Mouse (Mus musculus) hindbrain, postnatal 0 days (tissue): Measurements from ENCODE around the gene Naaladl2. TPM values are rescaled to one million over a fixed set of nuclear protein-coding genes. Genes with fewer than 3 reads are reported as not detected.

Experiments used
- ATAC-seq: fragments of 200-750 bp; cut with Nextera tagmentation; 2 replicates; pipeline ENCODE4 v1.8.0; 2017; ENCODE audit warnings: mild to moderate bottlenecking, moderate TSS enrichment, moderate library complexity
- DNase-seq: peaks from one replicate; pipeline ENCODE4 v3.0.0-alpha.2; 2015; ENCODE audit warnings: low spot score
- H3K27ac ChIP-seq: fragments of 300-500 bp; sonication (generic); 2 replicates; pipeline ENCODE4 v1.5.1; 2014; ENCODE audit warnings: mild to moderate bottlenecking
- H3K27me3 ChIP-seq: fragments of 300-500 bp; sonication (generic); 2 replicates; pipeline ENCODE4 v1.6.1; 2014; ENCODE audit warnings: low read length, mixed read lengths; ENCODE audit not compliant: insufficient read depth
- H3K36me3 ChIP-seq: fragments of 300-500 bp; sonication (generic); 2 replicates; pipeline ENCODE4 v1.6.1; 2014; ENCODE audit warnings: low read length, mixed read lengths; ENCODE audit not compliant: insufficient read depth
- H3K4me1 ChIP-seq: fragments of 300-500 bp; sonication (generic); 2 replicates; pipeline ENCODE4 v1.6.1; 2014; ENCODE audit warnings: antibody characterized with exemption, low read length, mixed read lengths; ENCODE audit not compliant: insufficient read depth
- H3K4me2 ChIP-seq: fragments of 300-500 bp; sonication (generic); 2 replicates; pipeline ENCODE4 v1.6.1; 2014; ENCODE audit warnings: low read depth, mild to moderate bottlenecking, low read length, moderate library complexity, mixed read lengths
- H3K4me3 ChIP-seq: fragments of 300-500 bp; sonication (generic); 2 replicates; pipeline ENCODE4 v1.5.1; 2014; ENCODE audit warnings: low read length
- H3K9ac ChIP-seq: fragments of 300-500 bp; sonication (generic); replicated peaks from 2 replicates; pipeline ENCODE4 v1.6.1; 2014; ENCODE audit warnings: mild to moderate bottlenecking, low read length, moderate library complexity, mixed read lengths
- H3K9me3 ChIP-seq: fragments of 300-500 bp; sonication (generic); 2 replicates; pipeline ENCODE4 v1.6.1; 2016; ENCODE audit warnings: low read length, mixed read lengths
- CTCF ChIP-seq: IDR thresholded peaks from 2 replicates; pipeline ENCODE4 v1.5.1; 2016; ENCODE audit warnings: antibody characterized with exemption, control low read depth, low read depth
- WGBS: fragments of 180-500 bp; shearing (Covaris S2); extraction: QIAGEN DNeasy Blood & Tissue Kit; methylation state at CpG from one replicate; pipeline ENCODE4 v1.1.7; 2014; 5-methylcytosine and 5-hydroxymethylcytosine counted together
- polyA plus RNA-seq: library from polyadenylated mRNA; unstranded; fragments of >200 nt; fragmentation: Nextera tagmentation; extraction: Ambion mirVana; gene quantifications from 2 replicates; pipeline ENCODE4 v1.2.1, GENCODE M21; 2015
- total RNA-seq: library from RNA; depleted of rRNA; stranded (reverse); fragments of >200 nt; gene quantifications from 2 replicates; pipeline ENCODE4 v1.2.3, GENCODE M21; 2014

The Naaladl2 gene
- total and polyA plus RNA-seq, 2 experiments from 2014 or later = 0.37 to 0.81 TPM

DNA sequence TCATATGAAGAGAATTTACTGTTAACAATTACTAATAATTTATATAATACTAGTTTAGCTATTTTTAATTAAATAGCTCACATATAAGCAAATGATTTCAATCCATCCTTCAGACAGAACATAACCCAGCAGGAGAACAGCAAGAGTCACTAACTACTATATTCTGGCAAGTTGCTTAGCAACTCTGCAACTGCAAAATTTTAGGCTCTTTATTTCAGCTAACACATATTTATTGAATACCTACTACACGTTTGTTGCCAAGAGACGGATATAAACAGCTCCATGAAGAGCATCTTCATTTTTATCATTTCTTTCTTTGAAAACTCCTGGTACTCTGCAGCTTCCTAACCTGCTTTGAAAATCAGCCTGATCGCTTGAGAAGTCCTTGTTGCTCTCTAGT, 429.3 kb downstream of the Naaladl2 start:
- TF ChIP-seq CTCF = no peak
- H3K4me2 ChIP-seq = no peak overlapping the region
- H3K9ac ChIP-seq = no peak overlapping the region
- no peaks in the 10 kb centered on the region for H3K36me3 ChIP-seq
- H3K27me3 ChIP-seq = no peaks in the 10 kb centered on the region
- H3K4me3 ChIP-seq = no peak overlapping the region
- H3K9me3 ChIP-seq = no peaks in the 10 kb centered on the region
- H3K4me1 ChIP-seq = no peaks in the 10 kb centered on the region
- WGBS = 57% methylated on average over 3 of the region's 3 CpGs
- no peak for ATAC-seq
- H3K27ac ChIP-seq = no peak overlapping the region
- DNase-seq = peak; percentile 24

GRCm38 (mm10) chr3:24705778-24706423, 438.2 kb downstream of the Naaladl2 start:
- no peaks in the 10 kb centered on the region for H3K36me3 ChIP-seq
- TF ChIP-seq CTCF = no peak

GRCm38 (mm10) chr3:24690162-24690915, 453.7 kb downstream of the Naaladl2 start:
- Histone ChIP-seq H3K27me3 (no peaks in the 10 kb centered on the region), H3K9ac (no peak overlapping the region), H3K27ac (no peak overlapping the region), H3K4me3 (no peak overlapping the region), H3K36me3 (no peaks in the 10 kb centered on the region), H3K4me1 (no peaks in the 10 kb centered on the region), H3K9me3 (no peaks in the 10 kb centered on the region), H3K4me2 (no peak overlapping the region)
- WGBS = 87% methylated on average over 2 of the region's 2 CpGs
- no peak for TF ChIP-seq CTCF
- ATAC-seq (no peak), DNase-seq (no peak)

More at GRCm38 (mm10) chr3:24705778-24706423, 438.2 kb downstream of the Naaladl2 start:
- DNase-seq = no peak
- ATAC-seq = no peak
- Histone ChIP-seq H3K27ac (no peak overlapping the region), H3K9me3 (no peaks in the 10 kb centered on the region), H3K4me2 (no peak overlapping the region), H3K4me3 (no peak overlapping the region), H3K4me1 (no peaks in the 10 kb centered on the region), H3K27me3 (no peaks in the 10 kb centered on the region), H3K9ac (no peak overlapping the region)
- 54% methylated on average over 4 of the region's 4 CpGs for WGBS

- no peak for ATAC-seq
- H3K4me2 ChIP-seq = no peak overlapping the region
- H3K27ac ChIP-seq = no peak overlapping the region
- H3K27me3 ChIP-seq = no peaks in the 10 kb centered on the region
- H3K4me3 ChIP-seq = no peak overlapping the region
- H3K4me1 ChIP-seq = no peaks in the 10 kb centered on the region
- no peaks in the 10 kb centered on the region for H3K9me3 ChIP-seq
- 77% methylated on average over 3 of the region's 3 CpGs for WGBS
- H3K9ac ChIP-seq = no peak overlapping the region
- H3K36me3 ChIP-seq = no peaks in the 10 kb centered on the region
- no peak for TF ChIP-seq CTCF
- DNase-seq = no peak
Measured at GRCm38 (mm10) chr3:24670500-24670899, 473.6 kb downstream of the Naaladl2 start.

GRCm38 (mm10) chr3:24668052-24668916, 475.8 kb downstream of the Naaladl2 start:
- 88% methylated on average over 3 of the region's 3 CpGs for WGBS
- Histone ChIP-seq H3K36me3 (no peaks in the 10 kb centered on the region), H3K27me3 (no peaks in the 10 kb centered on the region), H3K4me1 (no peaks in the 10 kb centered on the region), H3K4me3 (no peak overlapping the region), H3K27ac (no peak overlapping the region), H3K9ac (no peak overlapping the region), H3K4me2 (no peak overlapping the region), H3K9me3 (no peaks in the 10 kb centered on the region)
- DNase-seq = no peak
- no peak for ATAC-seq
- no peak for TF ChIP-seq CTCF

DNA sequence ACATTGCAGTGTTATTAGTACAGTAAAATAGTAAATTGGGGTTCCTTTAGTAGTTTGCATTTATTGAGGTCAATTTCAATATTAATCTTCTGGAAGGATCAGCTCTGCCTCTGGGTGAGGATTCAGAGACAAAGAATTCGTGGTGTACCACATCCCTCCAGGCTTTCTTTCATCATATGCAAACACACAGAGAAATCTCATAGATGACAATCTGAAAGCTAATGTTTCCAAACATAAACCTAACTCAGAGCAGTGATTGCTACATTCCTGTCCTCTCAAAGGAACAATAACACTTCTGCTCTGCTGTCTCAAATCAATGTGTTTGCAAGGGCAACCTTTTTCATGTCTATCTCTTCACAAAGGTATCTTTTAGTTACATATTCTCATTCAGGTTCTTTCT, 478.7 kb downstream of the Naaladl2 start:
- Histone ChIP-seq H3K27me3 (no peaks in the 10 kb centered on the region), H3K4me1 (no peaks in the 10 kb centered on the region), H3K27ac (no peak overlapping the region), H3K4me2 (no peak overlapping the region), H3K9ac (no peak overlapping the region), H3K4me3 (no peak overlapping the region), H3K9me3 (no peaks in the 10 kb centered on the region), H3K36me3 (no peaks in the 10 kb centered on the region)
- DNase-seq (no peak), ATAC-seq (no peak)
- TF ChIP-seq CTCF = no peak
- WGBS = 70% methylated on average over 1 of the region's 1 CpGs
